Mouse (Mus musculus): ENCODE measurements around the gene Fmo3. TPM values are rescaled to one million over a fixed set of nuclear protein-coding genes. Genes with fewer than 3 reads are reported as not detected.

Fmo3 gene
- polyA plus RNA-seq, 1 experiment from 2014 or later: not detected

- Histone ChIP-seq H3K4me3 (replicated peaks) (no peak overlapping the region), H3K4me2 (no peak overlapping the region), H3K4me1 (no peaks in the 10 kb centered on the region), H3K36me3 (no peaks in the 10 kb centered on the region), H3K27ac (no peak overlapping the region), H3K9ac (no peak overlapping the region), H3K9me3 (replicated peaks) (no peaks in the 10 kb centered on the region), H3K27me3 (no peaks in the 10 kb centered on the region)
- ATAC-seq (replicated peaks; ENCODE audit: low FRiP score): no peak
- WGBS: 100% methylated on average over 1 of the region's 1 CpGs
These were observed 59.2 kb downstream of the Fmo3 start for GRCm38 (mm10) chr1:162925121-162925520.

GRCm38 (mm10) chr1:162916661-162917060 is 67.7 kb downstream of the Fmo3 start:
- Histone ChIP-seq H3K4me3 (replicated peaks) (no peak overlapping the region), H3K36me3 (no peaks in the 10 kb centered on the region), H3K27ac (no peak overlapping the region), H3K9ac (no peak overlapping the region), H3K27me3 (no peaks in the 10 kb centered on the region), H3K4me1 (no peaks in the 10 kb centered on the region), H3K9me3 (replicated peaks) (no peaks in the 10 kb centered on the region), H3K4me2 (no peak overlapping the region)
- no peak for ATAC-seq (replicated peaks; ENCODE audit: low FRiP score)
- WGBS: 74% methylated on average over 8 of the region's 8 CpGs

- Histone ChIP-seq H3K27ac (no peak overlapping the region), H3K9me3 (replicated peaks) (no peaks in the 10 kb centered on the region), H3K27me3 (no peaks in the 10 kb centered on the region), H3K4me1 (no peaks in the 10 kb centered on the region), H3K4me3 (replicated peaks) (no peak overlapping the region), H3K4me2 (no peak overlapping the region), H3K36me3 (no peaks in the 10 kb centered on the region), H3K9ac (no peak overlapping the region)
- ATAC-seq (replicated peaks; ENCODE audit: low FRiP score): no peak
- WGBS: 85% methylated on average over 4 of the region's 4 CpGs
These were observed 69.3 kb downstream of the Fmo3 start for GRCm38 (mm10) chr1:162914932-162915556.

- no peak overlapping the region for H3K9ac ChIP-seq
- H3K36me3 ChIP-seq: no peaks in the 10 kb centered on the region
- no peaks in the 10 kb centered on the region for H3K9me3 ChIP-seq (replicated peaks)
- no peak overlapping the region for H3K4me2 ChIP-seq
- H3K27me3 ChIP-seq: no peaks in the 10 kb centered on the region
- H3K4me3 ChIP-seq (replicated peaks): no peak overlapping the region
- H3K4me1 ChIP-seq: no peaks in the 10 kb centered on the region
- no peak for ATAC-seq (replicated peaks; ENCODE audit: low FRiP score)
- no peak overlapping the region for H3K27ac ChIP-seq
These were observed 72.2 kb downstream of the Fmo3 start for GRCm38 (mm10) chr1:162912085-162912484.

Other genes with a start within 250 kb of the Fmo3 start
- gene Prrc2c, start 244.0 kb downstream of the Fmo3 start, polyA plus RNA-seq (2015; fragmentation: Nextera tagmentation; extraction: Ambion mirVana): 148 and 162 TPM in 2 replicates
- 0.91 and 1.5 TPM in 2 replicates for gene Fmo4, start 170.6 kb downstream of the Fmo3 start, polyA plus RNA-seq (2015; fragmentation: Nextera tagmentation; extraction: Ambion mirVana)
- 41.5 and 42.2 TPM in 2 replicates for gene Fmo1, start 117.9 kb downstream of the Fmo3 start, polyA plus RNA-seq (2015; fragmentation: Nextera tagmentation; extraction: Ambion mirVana)
- 4.9 and 8.0 TPM in 2 replicates for gene Fmo2, start 85.8 kb downstream of the Fmo3 start, polyA plus RNA-seq (2015; fragmentation: Nextera tagmentation; extraction: Ambion mirVana)
- gene Fmo6, start 47.0 kb downstream of the Fmo3 start, polyA plus RNA-seq (2015; fragmentation: Nextera tagmentation; extraction: Ambion mirVana): 0.09 and 0.13 TPM in 2 replicates
- not detected in 2 replicates for gene Mroh9, start 101.1 kb upstream of the Fmo3 start, polyA plus RNA-seq (2015; fragmentation: Nextera tagmentation; extraction: Ambion mirVana)